Mouse (Mus musculus): Measurements from ENCODE around the gene Ccdc149.

The Ccdc149 gene

GRCm38 (mm10) chr5:52440278-52440677 is 31.0 kb downstream of the Ccdc149 start:
- DNase-seq (ENCODE audit: low spot score) = no peak

GRCm38 (mm10) chr5:52438946-52439345 is 32.4 kb downstream of the Ccdc149 start:
- DNase-seq (ENCODE audit: low spot score) = no peak

- DNase-seq (ENCODE audit: low spot score) = no peak
These were observed 35.8 kb downstream of the Ccdc149 start for GRCm38 (mm10) chr5:52435533-52435932.

GRCm38 (mm10) chr5:52431276-52431844 is 40.0 kb downstream of the Ccdc149 start:
- DNase-seq (ENCODE audit: low spot score) = no peak

GRCm38 (mm10) chr5:52429731-52430480 is 41.4 kb downstream of the Ccdc149 start:
- DNase-seq (ENCODE audit: low spot score) = no peak

- DNase-seq (ENCODE audit: low spot score) = no peak
These were observed 42.7 kb downstream of the Ccdc149 start for GRCm38 (mm10) chr5:52428613-52429012.

GRCm38 (mm10) chr5:52425819-52426218 is 45.5 kb downstream of the Ccdc149 start:
- no peak for DNase-seq (ENCODE audit: low spot score)

- no peak for DNase-seq (ENCODE audit: low spot score)
These were observed 47.4 kb downstream of the Ccdc149 start for GRCm38 (mm10) chr5:52423893-52424292.

GRCm38 (mm10) chr5:52416485-52416884 is 54.8 kb downstream of the Ccdc149 start:
- no peak for DNase-seq (ENCODE audit: low spot score)

GRCm38 (mm10) chr5:52415917-52416316 is 55.4 kb downstream of the Ccdc149 start:
- DNase-seq (ENCODE audit: low spot score) = no peak

- no peak for DNase-seq (ENCODE audit: low spot score)
These were observed 56.1 kb downstream of the Ccdc149 start for GRCm38 (mm10) chr5:52415193-52415592.

- DNase-seq (ENCODE audit: low spot score) = peak; percentile 19
These were observed 59.8 kb downstream of the Ccdc149 start for GRCm38 (mm10) chr5:52411567-52411966.

- DNase-seq (ENCODE audit: low spot score) = no peak
These were observed 61.1 kb downstream of the Ccdc149 start for GRCm38 (mm10) chr5:52410197-52410596.

- DNase-seq (ENCODE audit: low spot score) = no peak
These were observed 62.5 kb downstream of the Ccdc149 start for GRCm38 (mm10) chr5:52408668-52409315.

GRCm38 (mm10) chr5:52404373-52404772 is 66.9 kb downstream of the Ccdc149 start:
- DNase-seq (ENCODE audit: low spot score) = no peak

- DNase-seq (ENCODE audit: low spot score) = no peak
These were observed 77.6 kb downstream of the Ccdc149 start for GRCm38 (mm10) chr5:52393756-52394155.

GRCm38 (mm10) chr5:52391471-52391870 is 79.8 kb downstream of the Ccdc149 start:
- DNase-seq (ENCODE audit: low spot score) = no peak

- no peak for DNase-seq (ENCODE audit: low spot score)
These were observed 80.9 kb downstream of the Ccdc149 start for GRCm38 (mm10) chr5:52390381-52390780.

- no peak for DNase-seq (ENCODE audit: low spot score)
These were observed 83.1 kb downstream of the Ccdc149 start for GRCm38 (mm10) chr5:52388092-52388749.

GRCm38 (mm10) chr5:52386016-52386415 is 85.3 kb downstream of the Ccdc149 start:
- DNase-seq (ENCODE audit: low spot score) = no peak

GRCm38 (mm10) chr5:52383748-52384147 is 87.6 kb downstream of the Ccdc149 start:
- DNase-seq (ENCODE audit: low spot score) = no peak

- no peak for DNase-seq (ENCODE audit: low spot score)
These were observed 88.5 kb downstream of the Ccdc149 start for GRCm38 (mm10) chr5:52382837-52383236.

- no peak for DNase-seq (ENCODE audit: low spot score)
These were observed 95.5 kb downstream of the Ccdc149 start for GRCm38 (mm10) chr5:52375847-52376246.

All from yolk sac, embryonic 10.5 days (tissue).